Comparison of ENCODE assay signal across 8 mouse cellular contexts in the genomic region with DNA sequence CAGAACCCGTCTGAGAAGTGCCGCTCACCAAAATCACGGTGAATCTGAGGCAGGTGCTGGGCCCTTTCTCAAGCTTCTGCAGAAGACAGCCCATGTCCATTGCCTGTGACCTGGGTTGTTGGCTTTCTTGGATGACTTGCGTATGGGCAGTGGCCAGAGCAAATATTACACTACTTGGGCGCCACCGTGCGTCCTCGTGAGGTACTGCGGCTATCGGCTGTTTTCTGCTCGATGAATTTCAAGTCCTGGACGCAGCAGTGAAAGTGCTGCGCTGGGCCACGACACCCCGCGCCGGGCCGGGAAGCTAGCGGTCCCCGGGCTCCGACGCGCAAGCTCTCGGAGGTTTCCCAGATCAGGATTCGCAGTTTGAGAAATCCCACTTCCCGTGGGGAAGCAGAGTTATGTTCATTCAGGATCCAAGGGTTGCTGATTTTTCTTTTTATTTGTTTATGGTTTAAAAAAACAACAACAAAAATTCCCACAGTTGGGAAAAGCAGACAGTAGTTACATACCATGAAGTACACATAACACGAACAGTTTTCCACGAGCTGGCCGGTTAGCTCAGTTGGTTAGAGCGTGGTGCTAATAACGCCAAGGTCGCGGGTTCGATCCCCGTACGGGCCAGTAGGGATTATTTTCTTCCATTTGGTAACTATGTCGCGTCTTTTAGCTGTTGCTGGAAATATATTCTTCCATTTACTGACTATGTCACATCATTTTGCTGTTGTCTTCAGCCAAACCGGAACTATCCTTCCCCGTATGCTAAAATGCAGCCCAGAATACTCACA. TPM values are rescaled to one million over a fixed set of nuclear protein-coding genes. Genes with fewer than 3 reads are reported as not detected.
DNase-seq lines count a peak whose midpoint lies in the region; ATAC-seq and TF ChIP-seq lines count a peak whose summit lies in the region.

No protein-coding gene starts in this region.

- no peak for TF ChIP-seq POLR2A in limb, embryonic 14.5 days (IDR thresholded peaks at IDR 0.05; ENCODE audit: borderline replicate concordance, extremely low read depth, insufficient read depth, insufficient read length)
- TF ChIP-seq POLR2A in spleen, adult 2 months (IDR thresholded peaks at IDR 0.05; ENCODE audit: low read depth, low read length), result no peak

- TF ChIP-seq CTCF in spleen, adult 2 months (IDR thresholded peaks at IDR 0.05; ENCODE audit: extremely low read depth, insufficient read depth, insufficient read length, insufficient replicate concordance), result peak; percentile 89; the same call in 1 of the 2 replicates

- peak overlapping the region; percentile 52 for H3K4me2 ChIP-seq in embryonic facial prominence, embryonic 14.5 days (ENCODE audit: low read depth, low read length)
- H3K4me2 ChIP-seq in limb, embryonic 14.5 days (replicated peaks; ENCODE audit: low read depth, low read length, severe bottlenecking), result peak overlapping the region; percentile 52
- H3K4me2 ChIP-seq in midbrain, embryonic 16.5 days (ENCODE audit: low read length), result peak overlapping the region; percentile 78

- H3K4me3 ChIP-seq in embryonic facial prominence, embryonic 14.5 days (ENCODE audit: low read depth, low read length), result peak overlapping the region; percentile 59
- peak overlapping the region; percentile 46 for H3K4me3 ChIP-seq in limb, embryonic 14.5 days (replicated peaks; ENCODE audit: low read length)
- H3K4me3 ChIP-seq in midbrain, embryonic 16.5 days (ENCODE audit: low read depth, low read length), result peak overlapping the region; percentile 64
- H3K4me3 ChIP-seq in spleen, adult 2 months (ENCODE audit: extremely low read depth, insufficient read depth, insufficient read length), result peak overlapping the region; percentile 63

- peak overlapping the region; percentile 68 for H3K9ac ChIP-seq in embryonic facial prominence, embryonic 14.5 days (ENCODE audit: low read depth, low read length)
- peak overlapping the region; percentile 58 for H3K9ac ChIP-seq in limb, embryonic 14.5 days (ENCODE audit: low read depth, low read length, severe bottlenecking)
- peak overlapping the region; percentile 72 for H3K9ac ChIP-seq in midbrain, embryonic 16.5 days (ENCODE audit: low read depth, low read length)

- H3K36me3 ChIP-seq in embryonic facial prominence, embryonic 14.5 days (ENCODE audit: control insufficient read depth, insufficient read depth, low read length), result no peaks in the 10 kb centered on the region
- no peaks in the 10 kb centered on the region for H3K36me3 ChIP-seq in limb, embryonic 14.5 days (ENCODE audit: control insufficient read depth, insufficient read depth, low read length)
- no peaks in the 10 kb centered on the region for H3K36me3 ChIP-seq in midbrain, embryonic 16.5 days (ENCODE audit: control insufficient read depth, insufficient read depth, low read length)
- H3K36me3 ChIP-seq in spleen, adult 2 months (ENCODE audit: control insufficient read depth, insufficient read depth, low read length), result no peaks in the 10 kb centered on the region

- DNase-seq in 3T3-L1 (ENCODE audit: low read depth, low spot score), result peak; percentile 97
- peak; percentile 87 to 92 for DNase-seq in adrenal gland, postnatal 4 days (ENCODE audit: low spot score in 2 of 2)
- peak; percentile 93 for DNase-seq in embryonic facial prominence, embryonic 14.5 days (ENCODE audit: low spot score)
- DNase-seq in heart, adult 8-10 months (ENCODE audit: low spot score), result peak; percentile 96
- peak; percentile 98 for DNase-seq in kidney, adult 9 months
- DNase-seq in limb, embryonic 14.5 days (ENCODE audit: low spot score), result peak; percentile 93
- peak; percentile 81 to 88 for DNase-seq in spleen, adult 2 months (ENCODE audit: low read depth in 1 of 2, low spot score in 2 of 2)

- no peaks in the 10 kb centered on the region for H3K4me1 ChIP-seq in embryonic facial prominence, embryonic 14.5 days (ENCODE audit: control insufficient read depth, insufficient read depth, low read length)
- H3K4me1 ChIP-seq in limb, embryonic 14.5 days (ENCODE audit: control insufficient read depth, insufficient read depth, low read length), result no peaks in the 10 kb centered on the region
- peaks cover 5% of the 10 kb centered on the region; the same call in 1 of the 2 replicates for H3K4me1 ChIP-seq in midbrain, embryonic 16.5 days (ENCODE audit: control insufficient read depth, insufficient read depth, low read length)
- H3K4me1 ChIP-seq in spleen, adult 2 months (ENCODE audit: control insufficient read depth, insufficient read depth, insufficient read length), result peaks cover 2% of the 10 kb centered on the region

- peak overlapping the region; percentile 82 for H3K27ac ChIP-seq in embryonic facial prominence, embryonic 14.5 days (replicated peaks; ENCODE audit: low read depth, low read length)
- H3K27ac ChIP-seq in limb, embryonic 14.5 days (replicated peaks; ENCODE audit: low read depth, low read length), result peak overlapping the region; percentile 75
- peak overlapping the region; percentile 71 for H3K27ac ChIP-seq in midbrain, embryonic 16.5 days (ENCODE audit: low read length)
- peak overlapping the region; percentile 59; the same call in 1 of the 2 replicates for H3K27ac ChIP-seq in spleen, adult 2 months (ENCODE audit: insufficient read depth, low read length)

- H3K27me3 ChIP-seq in embryonic facial prominence, embryonic 14.5 days (replicated peaks; ENCODE audit: control insufficient read depth, insufficient read depth, low read length), result no peaks in the 10 kb centered on the region
- no peaks in the 10 kb centered on the region for H3K27me3 ChIP-seq in limb, embryonic 14.5 days (ENCODE audit: control insufficient read depth, insufficient read depth, low read length)
- H3K27me3 ChIP-seq in midbrain, embryonic 16.5 days (ENCODE audit: control insufficient read depth, insufficient read depth, low read depth, low read length), result no peaks in the 10 kb centered on the region; the same call in 1 of the 2 replicates
- H3K27me3 ChIP-seq in spleen, adult 2 months (ENCODE audit: control insufficient read depth, insufficient read depth, low read length), result no peaks in the 10 kb centered on the region

- peak; percentile 77 for ATAC-seq in embryonic facial prominence, embryonic 14.5 days (ENCODE audit: low read depth)
- peak; percentile 79 for ATAC-seq in limb, embryonic 14.5 days (ENCODE audit: low FRiP score, low read depth)
- ATAC-seq in midbrain, embryonic 16.5 days, result peak; percentile 81

- no peaks in the 10 kb centered on the region for H3K9me3 ChIP-seq in embryonic facial prominence, embryonic 14.5 days (ENCODE audit: control insufficient read depth, low read length)
- no peaks in the 10 kb centered on the region for H3K9me3 ChIP-seq in limb, embryonic 14.5 days (ENCODE audit: control insufficient read depth, low read length)
- no peaks in the 10 kb centered on the region for H3K9me3 ChIP-seq in midbrain, embryonic 16.5 days (replicated peaks; ENCODE audit: control insufficient read depth, low read length, poor library complexity, severe bottlenecking)

- WGBS in embryonic facial prominence, embryonic 14.5 days, result under 1% methylated on average over 40 of the region's 40 CpGs
- WGBS in limb, embryonic 14.5 days, result under 1% methylated on average over 40 of the region's 40 CpGs
- WGBS in midbrain, embryonic 16.5 days, result under 1% methylated on average over 40 of the region's 40 CpGs
- WGBS in spleen, adult 2 months, result 2% methylated on average over 40 of the region's 40 CpGs

RNA-seq across cellular contexts. Expression of a gene that starts 6.5 kb away (rescaled TPM):
- 100 to 1,000 TPM; 349 to 449 TPM for total RNA-seq in adrenal gland, postnatal 4 days (2021)
- 13.1 TPM in 1 of 2 replicates, not detected in the other for polyA plus RNA-seq in embryonic facial prominence, embryonic 14.5 days (2014; fragmentation: Nextera tagmentation; extraction: Ambion mirVana)
- total RNA-seq in heart, adult 8-10 months (2022), result 10 to 100 TPM in 2 of 4 experiments, 1 to 10 TPM in 2; 1.7 to 11.1 (median 9.1) TPM
- polyA plus RNA-seq in limb, embryonic 14.5 days (2012; rRNA removed), result 5.5 and 14.9 TPM in 2 replicates
- 6.5 and 22.1 TPM in 2 replicates for polyA plus RNA-seq in limb, embryonic 14.5 days (2014; fragmentation: Nextera tagmentation; extraction: Ambion mirVana)
- not detected in 2 replicates for polyA plus RNA-seq in midbrain, embryonic 16.5 days (2015; fragmentation: Nextera tagmentation; extraction: Ambion mirVana)
- 51.3 and 149 TPM in 2 replicates for polyA plus RNA-seq in spleen, adult 2 months (2012; rRNA removed)

RNA-seq across cellular contexts. Expression of a gene that starts 6.8 kb away (rescaled TPM):
- total RNA-seq in adrenal gland, postnatal 4 days (2021), result 100 to 1,000 TPM; 500 to 615 TPM
- polyA plus RNA-seq in embryonic facial prominence, embryonic 14.5 days (2014; fragmentation: Nextera tagmentation; extraction: Ambion mirVana), result 3.9 and 6.6 TPM in 2 replicates
- total RNA-seq in heart, adult 8-10 months (2022), result 10 to 100 TPM in 1 of 4 experiments, 1 to 10 TPM in 3; 4.6 to 13.2 (median 8.3) TPM
- 24.6 and 30.5 TPM in 2 replicates for polyA plus RNA-seq in limb, embryonic 14.5 days (2012; rRNA removed)
- 6.9 and 7.1 TPM in 2 replicates for polyA plus RNA-seq in limb, embryonic 14.5 days (2014; fragmentation: Nextera tagmentation; extraction: Ambion mirVana)
- polyA plus RNA-seq in midbrain, embryonic 16.5 days (2015; fragmentation: Nextera tagmentation; extraction: Ambion mirVana), result 1.3 TPM in 1 of 2 replicates, not detected in the other
- 30.0 and 45.9 TPM in 2 replicates for polyA plus RNA-seq in spleen, adult 2 months (2012; rRNA removed)

RNA-seq across cellular contexts. Expression of a gene that starts 12.3 kb away (rescaled TPM):
- total RNA-seq in adrenal gland, postnatal 4 days (2021), result 100 to 1,000 TPM; 221 to 240 TPM
- polyA plus RNA-seq in embryonic facial prominence, embryonic 14.5 days (2014; fragmentation: Nextera tagmentation; extraction: Ambion mirVana), result 11.8 and 13.3 TPM in 2 replicates
- total RNA-seq in heart, adult 8-10 months (2022), result 10 to 100 TPM; 11.6 to 17.7 (median 15.2) TPM
- polyA plus RNA-seq in limb, embryonic 14.5 days (2012; rRNA removed), result 31.0 and 39.5 TPM in 2 replicates
- 14.0 and 14.7 TPM in 2 replicates for polyA plus RNA-seq in limb, embryonic 14.5 days (2014; fragmentation: Nextera tagmentation; extraction: Ambion mirVana)
- 4.0 and 4.9 TPM in 2 replicates for polyA plus RNA-seq in midbrain, embryonic 16.5 days (2015; fragmentation: Nextera tagmentation; extraction: Ambion mirVana)
- polyA plus RNA-seq in spleen, adult 2 months (2012; rRNA removed), result 14.7 and 15.7 TPM in 2 replicates

RNA-seq across cellular contexts. Expression of a gene that starts 13.9 kb away (rescaled TPM):
- 100 to 1,000 TPM; 373 to 414 TPM for total RNA-seq in adrenal gland, postnatal 4 days (2021)
- polyA plus RNA-seq in embryonic facial prominence, embryonic 14.5 days (2014; fragmentation: Nextera tagmentation; extraction: Ambion mirVana), result 24.9 and 28.8 TPM in 2 replicates
- total RNA-seq in heart, adult 8-10 months (2022), result 10 to 100 TPM in 1 of 4 experiments, 1 to 10 TPM in 3; 2.7 to 12.6 (median 6.6) TPM
- polyA plus RNA-seq in limb, embryonic 14.5 days (2012; rRNA removed), result 54.6 and 89.6 TPM in 2 replicates
- 56.7 and 74.1 TPM in 2 replicates for polyA plus RNA-seq in limb, embryonic 14.5 days (2014; fragmentation: Nextera tagmentation; extraction: Ambion mirVana)
- polyA plus RNA-seq in midbrain, embryonic 16.5 days (2015; fragmentation: Nextera tagmentation; extraction: Ambion mirVana), result 1.8 and 8.3 TPM in 2 replicates
- polyA plus RNA-seq in spleen, adult 2 months (2012; rRNA removed), result 10.2 and 14.1 TPM in 2 replicates

RNA-seq across cellular contexts. Expression of a gene that starts 14.1 kb away (rescaled TPM):
- 100 to 1,000 TPM; 290 to 321 TPM for total RNA-seq in adrenal gland, postnatal 4 days (2021)
- polyA plus RNA-seq in embryonic facial prominence, embryonic 14.5 days (2014; fragmentation: Nextera tagmentation; extraction: Ambion mirVana), result 3.4 and 7.4 TPM in 2 replicates
- total RNA-seq in heart, adult 8-10 months (2022), result 1 to 10 TPM; 1.4 to 7.1 (median 2.5) TPM
- polyA plus RNA-seq in limb, embryonic 14.5 days (2012; rRNA removed), result 20.7 and 26.3 TPM in 2 replicates
- 10.3 and 11.1 TPM in 2 replicates for polyA plus RNA-seq in limb, embryonic 14.5 days (2014; fragmentation: Nextera tagmentation; extraction: Ambion mirVana)
- 1.5 and 2.3 TPM in 2 replicates for polyA plus RNA-seq in midbrain, embryonic 16.5 days (2015; fragmentation: Nextera tagmentation; extraction: Ambion mirVana)
- polyA plus RNA-seq in spleen, adult 2 months (2012; rRNA removed), result 15.8 and 21.8 TPM in 2 replicates

Comparison
In these comparisons a context has a peak if more than half of its experiments do, and no peak if none do; other contexts are left out.
1. Peak in every context shown above with its lines: DNase-seq, ATAC-seq, H3K4me3 ChIP-seq and H3K27ac ChIP-seq.